Mouse (Mus musculus) monocyte, adult 59 days (primary cell): ENCODE data around the gene Havcr1. TPM values are rescaled to one million over a fixed set of nuclear protein-coding genes. Genes with fewer than 3 reads are reported as not detected.

ENCODE experiments used
- total RNA-seq, 2 experiments: library from RNA; stranded (reverse); gene quantifications; one replicate each; pipeline ENCODE4 v1.2.4; 2023

Gene Havcr1
- total RNA-seq, result under 1 TPM; 0.26 to 0.33 TPM

GRCm38 (mm10) chr11:46735076-46735475 lies at the start of gene Havcr1:
Gene Havcr1 (plus strand): TSS chr11:46735080.

GRCm38 (mm10) chr11:46706664-46707356 lies 28.1 kb upstream of the Havcr1 start, which contains the start of gene Timd2:
Gene Timd2 (minus strand): TSS chr11:46707061.

GRCm38 (mm10) chr11:46810511-46810910 lies 75.6 kb downstream of the Havcr1 start, which contains the start of gene Timd4:
Gene Timd4 (plus strand): TSS chr11:46810800.

Other genes starting within 250 kb of the Havcr1 start
- gene Gm12169, start 210.9 kb upstream of the Havcr1 start, total RNA-seq, result not detected
- not detected for gene BC053393, start 163.5 kb upstream of the Havcr1 start, total RNA-seq
- gene Dppa1, start 105.8 kb upstream of the Havcr1 start, total RNA-seq, result not detected
- not detected for gene Timd2, start 28.0 kb upstream of the Havcr1 start, total RNA-seq
- 10 to 100 TPM; 19.3 to 30.7 TPM for gene Timd4, start 75.7 kb downstream of the Havcr1 start, total RNA-seq